Comparison of ENCODE assay signal across 9 mouse cellular contexts in the genomic region with DNA sequence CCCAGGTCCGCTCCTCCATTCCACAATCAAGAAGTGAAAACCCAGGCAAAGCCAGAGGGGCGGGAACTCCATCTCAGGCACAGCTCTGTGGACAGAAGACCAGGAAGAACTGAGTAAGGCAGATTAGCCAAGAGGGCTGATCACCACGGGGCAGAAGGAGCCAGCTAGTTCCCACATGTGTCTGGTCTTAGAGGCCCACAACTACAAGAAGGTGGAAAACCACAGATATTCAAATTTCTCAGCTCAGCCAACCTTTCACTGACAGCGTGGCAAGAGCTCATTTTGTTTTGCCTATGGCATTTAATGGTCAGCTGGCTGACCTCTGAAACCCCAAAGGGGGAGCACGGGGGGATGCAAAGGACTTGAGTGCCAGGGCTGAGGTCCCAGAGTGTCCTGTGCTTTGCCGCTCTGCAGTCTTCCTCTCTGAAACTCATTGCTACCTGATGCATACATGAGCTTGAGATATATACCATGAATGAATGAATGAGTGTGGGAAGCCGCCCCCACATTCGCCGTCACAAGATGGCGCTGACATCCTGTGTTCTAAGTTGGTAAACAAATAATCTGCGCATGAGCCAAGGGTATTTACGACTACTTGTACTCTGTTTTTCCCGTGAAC. TPM values are rescaled to one million over a fixed set of nuclear protein-coding genes. Genes with fewer than 3 reads are reported as not detected.
DNase-seq lines count a peak whose midpoint lies in the region; ATAC-seq and TF ChIP-seq lines count a peak whose summit lies in the region.
"Had no signal": no experiment of that assay in that cellular context is flagged by ENCODE, and none has a peak within 500 bp of the region (broad histone marks: within the 10 kb centered on the region; RNA-seq: fewer than 3 reads in every experiment).

No protein-coding gene starts in this region.

- H3K27ac ChIP-seq in kidney, adult 2 months (ENCODE audit: insufficient read depth, low read depth, low read length) = peak overlapping the region; percentile 76
- 0 out of 2 replicates have a peak overlapping the region, but pooled peaks have one; percentile 22 for H3K27ac ChIP-seq in embryonic facial prominence, embryonic 10.5 days (replicated peaks)
- no peak overlapping the region for H3K27ac ChIP-seq in intestine, embryonic 14.5 days (ENCODE audit: low read depth)
- no peak overlapping the region for H3K27ac ChIP-seq in midbrain, embryonic 16.5 days (ENCODE audit: low read length)

- no peaks in the 10 kb centered on the region for H3K36me3 ChIP-seq in kidney, adult 2 months (ENCODE audit: control insufficient read depth, insufficient read depth, low read length)
- peaks cover 22% of the 10 kb centered on the region for H3K36me3 ChIP-seq in embryonic facial prominence, embryonic 10.5 days (replicated peaks)
- H3K36me3 ChIP-seq in intestine, embryonic 14.5 days (ENCODE audit: control insufficient read depth, insufficient read depth, low read length) = no peaks in the 10 kb centered on the region
- no peaks in the 10 kb centered on the region; the same call in 1 of the 2 replicates for H3K36me3 ChIP-seq in midbrain, embryonic 16.5 days (ENCODE audit: control insufficient read depth, insufficient read depth, low read length)

- 0 out of 2 replicates have a peak, but pooled peaks cover 3% of the 10 kb centered on the region for H3K4me1 ChIP-seq in kidney, adult 2 months (ENCODE audit: control insufficient read depth, insufficient read depth, low read length)
- H3K4me1 ChIP-seq in embryonic facial prominence, embryonic 10.5 days = 0 out of 2 replicates have a peak, but pooled peaks cover 5% of the 10 kb centered on the region
- no peaks in the 10 kb centered on the region for H3K4me1 ChIP-seq in intestine, embryonic 14.5 days (replicated peaks; ENCODE audit: control insufficient read depth, insufficient read depth, low read length)
- H3K4me1 ChIP-seq in midbrain, embryonic 16.5 days (ENCODE audit: control insufficient read depth, insufficient read depth, low read length) = no peaks in the 10 kb centered on the region

- peak overlapping the region; percentile 31; the same call in 1 of the 2 replicates for H3K4me2 ChIP-seq in intestine, embryonic 14.5 days (ENCODE audit: low read length)
- peak overlapping the region; percentile 43 for H3K4me2 ChIP-seq in midbrain, embryonic 16.5 days (ENCODE audit: low read length)

- DNase-seq in kidney, adult 2 months = peak; percentile 46
- DNase-seq in kidney, postnatal 4 days = no peak
- peak; percentile 26 for DNase-seq in embryonic facial prominence, embryonic 10.5 days (ENCODE audit: low spot score)
- DNase-seq in intestine, embryonic 14.5 days (ENCODE audit: low spot score) = no peak
- DNase-seq in yolk sac, embryonic 10.5 days (ENCODE audit: low spot score) = no peak
- no peak for DNase-seq in gastrocnemius, postnatal 4 days (ENCODE audit: low spot score in 2 of 2)
- DNase-seq in right cerebral cortex, adult 2 months (ENCODE audit: low spot score in 2 of 2) = no peak

- WGBS in kidney, adult 2 months = 32% methylated on average over 12 of the region's 13 CpGs
- 56% methylated on average over 12 of the region's 13 CpGs for WGBS in embryonic facial prominence, embryonic 10.5 days
- WGBS in intestine, embryonic 14.5 days = 50% methylated on average over 10 of the region's 13 CpGs
- WGBS in midbrain, embryonic 16.5 days = 66% methylated on average over 10 of the region's 13 CpGs

- no peak for TF ChIP-seq POLR2A in kidney, adult 2 months (IDR thresholded peaks at IDR 0.05; ENCODE audit: low read depth, low read length)

- ATAC-seq in intestine, embryonic 14.5 days (replicated peaks; ENCODE audit: low FRiP score, low TSS enrichment, low read depth) = no peak
- peak; percentile 39; the same call in 1 of the 2 replicates for ATAC-seq in midbrain, embryonic 16.5 days

- no peak for TF ChIP-seq CTCF in kidney, adult 2 months (conservative IDR thresholded peaks at IDR 0.05; ENCODE audit: insufficient read depth, insufficient read length, low read depth, low read length)

- no peaks in the 10 kb centered on the region for H3K27me3 ChIP-seq in kidney, adult 2 months (replicated peaks; ENCODE audit: control insufficient read depth, insufficient read depth, low read length)
- H3K27me3 ChIP-seq in embryonic facial prominence, embryonic 10.5 days (replicated peaks; ENCODE audit: low read depth, poor library complexity, severe bottlenecking) = no peaks in the 10 kb centered on the region
- H3K27me3 ChIP-seq in intestine, embryonic 14.5 days (replicated peaks; ENCODE audit: control insufficient read depth, insufficient read depth, low read length) = no peaks in the 10 kb centered on the region
- H3K27me3 ChIP-seq in midbrain, embryonic 16.5 days (ENCODE audit: control insufficient read depth, insufficient read depth, low read depth, low read length) = no peaks in the 10 kb centered on the region

- no peak overlapping the region for H3K9ac ChIP-seq in intestine, embryonic 14.5 days (ENCODE audit: low read length)
- no peak overlapping the region for H3K9ac ChIP-seq in midbrain, embryonic 16.5 days (ENCODE audit: low read depth, low read length)

- peaks cover 15% of the 10 kb centered on the region; the same call in 1 of the 2 replicates for H3K9me3 ChIP-seq in embryonic facial prominence, embryonic 10.5 days
- peaks cover 11% of the 10 kb centered on the region; the same call in 1 of the 2 replicates for H3K9me3 ChIP-seq in intestine, embryonic 14.5 days (ENCODE audit: control insufficient read depth, low read length)
- 0 out of 2 replicates have a peak, but pooled peaks cover 3% of the 10 kb centered on the region for H3K9me3 ChIP-seq in midbrain, embryonic 16.5 days (replicated peaks; ENCODE audit: control insufficient read depth, low read length, poor library complexity, severe bottlenecking)

- H3K4me3 ChIP-seq in kidney, adult 2 months (ENCODE audit: insufficient read depth, low read depth, low read length) = peak overlapping the region; percentile 47
- peak overlapping the region; percentile 31 for H3K4me3 ChIP-seq in embryonic facial prominence, embryonic 10.5 days
- H3K4me3 ChIP-seq in intestine, embryonic 14.5 days (ENCODE audit: low read depth, low read length) = no peak overlapping the region
- peak overlapping the region; percentile 13; the same call in 1 of the 2 replicates for H3K4me3 ChIP-seq in midbrain, embryonic 16.5 days (ENCODE audit: low read depth, low read length)
- H3K4me3 ChIP-seq: myocyte had no signal

RNA-seq across cellular contexts. Expression of a gene that starts 17.7 kb away (rescaled TPM):
- polyA plus RNA-seq in kidney, adult 2 months (2012; rRNA removed) = 7.9 and 11.6 TPM in 2 replicates
- 7.3 and 8.1 TPM in 2 replicates for polyA plus RNA-seq in embryonic facial prominence, embryonic 10.5 days (2016; fragmentation: Nextera tagmentation; extraction: Ambion mirVana)
- 15.7 and 17.3 TPM in 2 replicates for polyA plus RNA-seq in intestine, embryonic 14.5 days (2014; fragmentation: Nextera tagmentation; extraction: Ambion mirVana)
- polyA plus RNA-seq in midbrain, embryonic 16.5 days (2015; fragmentation: Nextera tagmentation; extraction: Ambion mirVana) = 6.7 and 6.8 TPM in 2 replicates
- 10 to 100 TPM; 13.3 to 15.2 TPM for total RNA-seq in gastrocnemius, postnatal 4 days (2021)
- polyA plus RNA-seq: myocyte had no signal

RNA-seq across cellular contexts. Expression of a gene that starts 31.9 kb away (rescaled TPM):
- polyA plus RNA-seq in kidney, adult 2 months (2012; rRNA removed) = not detected in 2 replicates
- polyA plus RNA-seq in embryonic facial prominence, embryonic 10.5 days (2016; fragmentation: Nextera tagmentation; extraction: Ambion mirVana) = not detected in 2 replicates
- polyA plus RNA-seq in intestine, embryonic 14.5 days (2014; fragmentation: Nextera tagmentation; extraction: Ambion mirVana) = not detected in 2 replicates
- polyA plus RNA-seq in midbrain, embryonic 16.5 days (2015; fragmentation: Nextera tagmentation; extraction: Ambion mirVana) = not detected in 2 replicates
- not detected for total RNA-seq in gastrocnemius, postnatal 4 days (2021)
- polyA plus RNA-seq: myocyte had no signal

RNA-seq across cellular contexts. Expression of a gene that starts 48.1 kb away (rescaled TPM):
- polyA plus RNA-seq in kidney, adult 2 months (2012; rRNA removed) = 17.2 and 18.9 TPM in 2 replicates
- 36.5 and 36.7 TPM in 2 replicates for polyA plus RNA-seq in embryonic facial prominence, embryonic 10.5 days (2016; fragmentation: Nextera tagmentation; extraction: Ambion mirVana)
- polyA plus RNA-seq in intestine, embryonic 14.5 days (2014; fragmentation: Nextera tagmentation; extraction: Ambion mirVana) = 24.1 and 31.9 TPM in 2 replicates
- 49.1 and 51.6 TPM in 2 replicates for polyA plus RNA-seq in midbrain, embryonic 16.5 days (2015; fragmentation: Nextera tagmentation; extraction: Ambion mirVana)
- total RNA-seq in gastrocnemius, postnatal 4 days (2021) = 1 to 10 TPM; 8.0 TPM

RNA-seq across cellular contexts. Expression of a gene that starts 48.2 kb away (rescaled TPM):
- 29.0 and 33.2 TPM in 2 replicates for polyA plus RNA-seq in kidney, adult 2 months (2012; rRNA removed)
- 151 and 152 TPM in 2 replicates for polyA plus RNA-seq in embryonic facial prominence, embryonic 10.5 days (2016; fragmentation: Nextera tagmentation; extraction: Ambion mirVana)
- 119 and 122 TPM in 2 replicates for polyA plus RNA-seq in intestine, embryonic 14.5 days (2014; fragmentation: Nextera tagmentation; extraction: Ambion mirVana)
- 104 and 107 TPM in 2 replicates for polyA plus RNA-seq in midbrain, embryonic 16.5 days (2015; fragmentation: Nextera tagmentation; extraction: Ambion mirVana)
- 10 to 100 TPM; 21.5 to 22.9 TPM for total RNA-seq in gastrocnemius, postnatal 4 days (2021)

Comparison
In these comparisons a context has a peak if more than half of its experiments do, and no peak if none do; other contexts are left out.
1. DNase-seq: peak in kidney, adult 2 months (single experiment) and embryonic facial prominence, embryonic 10.5 days (single experiment); none in kidney, postnatal 4 days (0 of 2), intestine, embryonic 14.5 days (single experiment), yolk sac, embryonic 10.5 days (single experiment), gastrocnemius, postnatal 4 days (0 of 2) and right cerebral cortex, adult 2 months (0 of 2).
2. H3K27ac ChIP-seq: peak in kidney, adult 2 months (single experiment) and embryonic facial prominence, embryonic 10.5 days (single experiment); none in intestine, embryonic 14.5 days (single experiment) and midbrain, embryonic 16.5 days (single experiment).